Mouse (Mus musculus) lung, embryonic 14.5 days (tissue): ENCODE data around the gene Mamdc4. TPM values are rescaled to one million over a fixed set of nuclear protein-coding genes. Genes with fewer than 3 reads are reported as not detected.

Experiments used
- ATAC-seq: fragments of 200-750 bp; cut with Nextera tagmentation; 2 replicates; pipeline ENCODE4 v1.8.0; 2017; ENCODE audit warnings: mild to moderate bottlenecking, moderate TSS enrichment, moderate library complexity; ENCODE audit not compliant: insufficient read depth
- DNase-seq: peaks from one replicate; pipeline ENCODE4 v3.0.0-alpha.2; 2015
- H3K27ac ChIP-seq: fragments of 300-500 bp; sonication (generic); 2 replicates; pipeline ENCODE4 v1.5.1; 2014; ENCODE audit warnings: low read depth, mild to moderate bottlenecking, moderate library complexity
- H3K27me3 ChIP-seq: fragments of 300-500 bp; sonication (generic); 2 replicates; pipeline ENCODE4 v1.6.1; 2014; ENCODE audit warnings: low read length, control low read depth; ENCODE audit not compliant: insufficient read depth
- H3K36me3 ChIP-seq: fragments of 300-500 bp; sonication (generic); 2 replicates; pipeline ENCODE4 v1.6.1; 2014; ENCODE audit warnings: control low read depth; ENCODE audit not compliant: insufficient read depth
- H3K4me1 ChIP-seq: fragments of 300-500 bp; sonication (generic); 2 replicates; pipeline ENCODE4 v1.6.1; 2014; ENCODE audit warnings: antibody characterized with exemption, control low read depth; ENCODE audit not compliant: insufficient read depth
- H3K4me2 ChIP-seq: fragments of 300-500 bp; sonication (generic); 2 replicates; pipeline ENCODE4 v1.6.1; 2014; ENCODE audit warnings: mild to moderate bottlenecking
- H3K4me3 ChIP-seq: fragments of 300-500 bp; sonication (generic); 2 replicates; pipeline ENCODE4 v1.5.1; 2014; ENCODE audit warnings: low read depth, low read length
- H3K9ac ChIP-seq: fragments of 300-500 bp; sonication (generic); 2 replicates; pipeline ENCODE4 v1.6.1; 2014
- H3K9me3 ChIP-seq: fragments of 300-500 bp; sonication (generic); 2 replicates; pipeline ENCODE4 v1.6.1; 2016; ENCODE audit warnings: low read depth, low read length, control low read depth
- CTCF ChIP-seq: IDR thresholded peaks from 2 replicates; pipeline ENCODE4 v1.5.1; 2016; ENCODE audit warnings: antibody characterized with exemption, low read depth
- WGBS: fragments of 180-500 bp; shearing (Covaris S2); extraction: QIAGEN DNeasy Blood & Tissue Kit; methylation state at CpG from one replicate; pipeline ENCODE4 v1.1.7; 2014; 5-methylcytosine and 5-hydroxymethylcytosine counted together
- polyA plus RNA-seq: library from polyadenylated mRNA; unstranded; fragments of >200 nt; fragmentation: Nextera tagmentation; extraction: Ambion mirVana; gene quantifications from 2 replicates; pipeline ENCODE4 v1.2.1, GENCODE M21; 2014

Gene Mamdc4
- polyA plus RNA-seq, 1 experiment from 2014 or later = 2.2 TPM

- no peak overlapping the region for H3K9ac ChIP-seq
- 87% methylated on average over 2 of the region's 2 CpGs for WGBS
- H3K27ac ChIP-seq = no peak overlapping the region
- no peak for DNase-seq
- no peaks in the 10 kb centered on the region for H3K27me3 ChIP-seq
- H3K36me3 ChIP-seq = peaks cover 78% of the 10 kb centered on the region
- H3K4me3 ChIP-seq = no peak overlapping the region
- H3K9me3 ChIP-seq = no peaks in the 10 kb centered on the region
- ATAC-seq = no peak
- TF ChIP-seq CTCF = no peak
- no peaks in the 10 kb centered on the region for H3K4me1 ChIP-seq
- H3K4me2 ChIP-seq = no peak overlapping the region
Observed at GRCm38 (mm10) chr2:25534866-25535182, 39.8 kb downstream of the Mamdc4 start.

- H3K4me2 ChIP-seq = no peak overlapping the region
- 89% methylated on average over 3 of the region's 3 CpGs for WGBS
- no peak for ATAC-seq
- H3K36me3 ChIP-seq = peaks cover 83% of the 10 kb centered on the region
- no peak for TF ChIP-seq CTCF
- no peak overlapping the region for H3K4me3 ChIP-seq
- H3K9ac ChIP-seq = no peak overlapping the region
- H3K27ac ChIP-seq = no peak overlapping the region
- H3K9me3 ChIP-seq = no peaks in the 10 kb centered on the region
- H3K4me1 ChIP-seq = no peaks in the 10 kb centered on the region
- no peak for DNase-seq
- no peaks in the 10 kb centered on the region for H3K27me3 ChIP-seq
Observed at GRCm38 (mm10) chr2:25534178-25534865, 40.3 kb downstream of the Mamdc4 start.

- Histone ChIP-seq H3K9ac (no peak overlapping the region), H3K27ac (no peak overlapping the region), H3K4me1 (no peaks in the 10 kb centered on the region), H3K4me2 (no peak overlapping the region), H3K4me3 (no peak overlapping the region), H3K36me3 (peaks cover 86% of the 10 kb centered on the region), H3K9me3 (no peaks in the 10 kb centered on the region), H3K27me3 (no peaks in the 10 kb centered on the region)
- WGBS = 93% methylated on average over 2 of the region's 2 CpGs
- ATAC-seq (no peak), DNase-seq (no peak)
- no peak for TF ChIP-seq CTCF
Observed at GRCm38 (mm10) chr2:25533707-25534106, 40.9 kb downstream of the Mamdc4 start.

- 82% methylated on average over 9 of the region's 9 CpGs for WGBS
Observed at GRCm38 (mm10) chr2:25526510-25527302, 47.9 kb downstream of the Mamdc4 start.

More at GRCm38 (mm10) chr2:25526510-25527302, 47.9 kb downstream of the Mamdc4 start:
- H3K27me3 ChIP-seq = no peaks in the 10 kb centered on the region
- H3K9ac ChIP-seq = no peak overlapping the region
- no peak for TF ChIP-seq CTCF
- no peaks in the 10 kb centered on the region for H3K9me3 ChIP-seq
- ATAC-seq (no peak), DNase-seq (no peak)
- no peak overlapping the region for H3K4me2 ChIP-seq
- H3K27ac ChIP-seq = no peak overlapping the region
- H3K36me3 ChIP-seq = peaks cover 96% of the 10 kb centered on the region
- no peaks in the 10 kb centered on the region for H3K4me1 ChIP-seq
- no peak overlapping the region for H3K4me3 ChIP-seq

Other genes starting within 250 kb of the Mamdc4 start
- gene Man1b1, start 242.5 kb downstream of the Mamdc4 start, polyA plus RNA-seq = 70.9 and 76.4 TPM in 2 replicates
- gene Dpp7, start 218.5 kb downstream of the Mamdc4 start, polyA plus RNA-seq = 13.9 and 16.6 TPM in 2 replicates
- 17.4 and 20.1 TPM in 2 replicates for gene Uap1l1, start 209.2 kb downstream of the Mamdc4 start, polyA plus RNA-seq
- 42.0 and 45.5 TPM in 2 replicates for gene Sapcd2, start 202.5 kb downstream of the Mamdc4 start, polyA plus RNA-seq
- gene Entpd2, start 179.0 kb downstream of the Mamdc4 start, polyA plus RNA-seq = 0.92 and 1.2 TPM in 2 replicates
- gene Npdc1, start 175.5 kb downstream of the Mamdc4 start, polyA plus RNA-seq = 19.5 and 20.5 TPM in 2 replicates
- not detected in 2 replicates for gene Fut7, start 151.6 kb downstream of the Mamdc4 start, polyA plus RNA-seq
- gene Abca2, start 146.1 kb downstream of the Mamdc4 start, polyA plus RNA-seq = 3.9 and 4.6 TPM in 2 replicates
- gene Clic3, start 118.0 kb downstream of the Mamdc4 start, polyA plus RNA-seq = 20.0 and 30.2 TPM in 2 replicates
- 15.8 and 23.5 TPM in 2 replicates for gene Paxx, start 113.8 kb downstream of the Mamdc4 start, polyA plus RNA-seq
- 3.3 and 3.4 TPM in 2 replicates for gene Ptgds, start 104.8 kb downstream of the Mamdc4 start, polyA plus RNA-seq
- gene Lcn12, start 80.9 kb downstream of the Mamdc4 start, polyA plus RNA-seq = not detected in 2 replicates
- gene Fbxw5, start 74.1 kb downstream of the Mamdc4 start, polyA plus RNA-seq = 75.8 and 77.7 TPM in 2 replicates
- gene C8g, start 73.1 kb downstream of the Mamdc4 start, polyA plus RNA-seq = 3.9 and 5.5 TPM in 2 replicates
- 34.8 and 35.3 TPM in 2 replicates for gene Traf2, start 27.9 kb downstream of the Mamdc4 start, polyA plus RNA-seq
- gene Edf1, start 17.0 kb downstream of the Mamdc4 start, polyA plus RNA-seq = 282 and 295 TPM in 2 replicates
- gene Phpt1, start 379 bp upstream of the Mamdc4 start, polyA plus RNA-seq = 183 and 197 TPM in 2 replicates
- gene Ajm1, start 6.9 kb upstream of the Mamdc4 start, polyA plus RNA-seq = 0.37 TPM in 1 of 2 replicates, not detected in the other
- gene Rabl6, start 33.7 kb upstream of the Mamdc4 start, polyA plus RNA-seq = 75.5 and 85.7 TPM in 2 replicates
- gene Ccdc183, start 42.8 kb upstream of the Mamdc4 start, polyA plus RNA-seq = 0.24 and 0.28 TPM in 2 replicates
- gene Tmem141, start 47.2 kb upstream of the Mamdc4 start, polyA plus RNA-seq = 21.9 and 26.0 TPM in 2 replicates
- gene Fcna, start 53.2 kb upstream of the Mamdc4 start, polyA plus RNA-seq = 1.8 and 2.9 TPM in 2 replicates
- 0.51 and 0.61 TPM in 2 replicates for gene Lcn8, start 78.3 kb upstream of the Mamdc4 start, polyA plus RNA-seq
- not detected in 2 replicates for gene Lcn5, start 83.1 kb upstream of the Mamdc4 start, polyA plus RNA-seq
- gene Lcn6, start 101.9 kb upstream of the Mamdc4 start, polyA plus RNA-seq = not detected in 2 replicates
- gene Lcn10, start 107.9 kb upstream of the Mamdc4 start, polyA plus RNA-seq = not detected in 2 replicates
- not detected in 2 replicates for gene Obp2a, start 125.2 kb upstream of the Mamdc4 start, polyA plus RNA-seq
- gene Bmyc, start 131.9 kb upstream of the Mamdc4 start, polyA plus RNA-seq = 65.3 and 71.9 TPM in 2 replicates
- gene Obp2b, start 162.2 kb upstream of the Mamdc4 start, polyA plus RNA-seq = not detected in 2 replicates
- not detected in 2 replicates for gene Lcn3, start 190.7 kb upstream of the Mamdc4 start, polyA plus RNA-seq
- not detected in 2 replicates for gene Lcn11, start 202.2 kb upstream of the Mamdc4 start, polyA plus RNA-seq
- gene Gm13539, start 207.4 kb upstream of the Mamdc4 start, polyA plus RNA-seq = not detected in 2 replicates
- not detected in 2 replicates for gene Glt6d1, start 241.0 kb upstream of the Mamdc4 start, polyA plus RNA-seq
- gene Lcn9, start 248.3 kb upstream of the Mamdc4 start, polyA plus RNA-seq = not detected in 2 replicates